Mouse (Mus musculus): ENCODE results near the gene Tjp1. TPM values are rescaled to one million over a fixed set of nuclear protein-coding genes. Genes with fewer than 3 reads are reported as not detected.

Tjp1 gene
- polyA plus RNA-seq, 1 experiment from 2014 or later = 21.7 TPM

DNA sequence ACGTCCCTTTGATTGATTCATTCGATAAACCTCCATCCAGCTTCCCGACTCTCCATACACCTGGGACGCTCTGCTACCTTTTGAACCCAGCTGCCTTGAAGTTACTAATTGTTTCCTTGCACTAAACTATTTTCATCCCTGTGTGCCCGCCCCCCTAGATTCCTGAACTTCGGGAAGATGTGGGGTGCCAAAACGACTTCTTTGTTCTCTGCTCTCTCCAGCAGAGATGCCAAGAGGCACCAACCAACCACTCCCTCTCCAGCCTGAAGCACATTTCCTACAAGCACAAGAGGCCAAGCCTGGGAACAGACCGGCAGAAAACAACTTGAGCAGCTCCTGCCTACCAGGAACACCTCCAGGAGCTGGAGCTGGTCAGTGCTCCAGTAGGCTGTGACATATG is 57.4 kb downstream of the Tjp1 start:
- DNase-seq (ENCODE audit: low spot score, missing footprints) = no peak
- 39% methylated on average over 8 of the region's 8 CpGs for WGBS
- Histone ChIP-seq H3K4me2 (no peak overlapping the region), H3K36me3 (ENCODE audit: control insufficient read depth, insufficient read depth, low read length) (no peaks in the 10 kb centered on the region), H3K9ac (ENCODE audit: low read length) (no peak overlapping the region), H3K4me3 (ENCODE audit: low read depth, low read length) (no peak overlapping the region), H3K27me3 (ENCODE audit: control insufficient read depth, insufficient read depth, low read length) (no peaks in the 10 kb centered on the region), H3K27ac (ENCODE audit: low read depth, low read length) (no peak overlapping the region), H3K9me3 (ENCODE audit: control insufficient read depth, low read length) (no peaks in the 10 kb centered on the region), H3K4me1 (ENCODE audit: control insufficient read depth, insufficient read depth, low read length) (no peaks in the 10 kb centered on the region)
- ATAC-seq (ENCODE audit: low FRiP score) = no peak

DNA sequence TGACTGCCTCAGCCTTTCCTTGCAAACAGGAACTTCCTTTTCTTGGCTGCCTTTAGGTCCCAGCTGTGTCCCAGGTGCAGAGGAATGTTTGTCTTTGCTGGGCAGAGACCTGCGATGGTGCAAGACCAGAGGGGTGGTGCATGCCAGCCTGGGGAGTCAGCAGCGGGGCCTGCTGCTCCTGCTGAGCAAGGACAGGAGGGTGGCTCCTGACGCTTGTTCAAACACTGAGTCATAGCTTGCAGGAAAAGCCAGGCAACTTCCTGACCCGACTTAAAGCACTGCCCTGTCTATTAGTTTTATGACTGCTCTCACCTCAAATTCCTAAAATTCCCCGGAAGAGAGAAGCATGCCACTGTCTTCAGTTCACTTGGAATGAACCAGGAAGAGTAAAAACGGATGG is 57.9 kb downstream of the Tjp1 start:
- Histone ChIP-seq H3K27ac (ENCODE audit: low read depth, low read length) (no peak overlapping the region), H3K9ac (ENCODE audit: low read length) (no peak overlapping the region), H3K4me3 (ENCODE audit: low read depth, low read length) (no peak overlapping the region), H3K36me3 (ENCODE audit: control insufficient read depth, insufficient read depth, low read length) (no peaks in the 10 kb centered on the region), H3K4me1 (ENCODE audit: control insufficient read depth, insufficient read depth, low read length) (no peaks in the 10 kb centered on the region), H3K27me3 (ENCODE audit: control insufficient read depth, insufficient read depth, low read length) (no peaks in the 10 kb centered on the region), H3K4me2 (no peak overlapping the region), H3K9me3 (ENCODE audit: control insufficient read depth, low read length) (no peaks in the 10 kb centered on the region)
- no peak for DNase-seq (ENCODE audit: low spot score, missing footprints)
- ATAC-seq (ENCODE audit: low FRiP score) = no peak
- 33% methylated on average over 6 of the region's 6 CpGs for WGBS

DNA sequence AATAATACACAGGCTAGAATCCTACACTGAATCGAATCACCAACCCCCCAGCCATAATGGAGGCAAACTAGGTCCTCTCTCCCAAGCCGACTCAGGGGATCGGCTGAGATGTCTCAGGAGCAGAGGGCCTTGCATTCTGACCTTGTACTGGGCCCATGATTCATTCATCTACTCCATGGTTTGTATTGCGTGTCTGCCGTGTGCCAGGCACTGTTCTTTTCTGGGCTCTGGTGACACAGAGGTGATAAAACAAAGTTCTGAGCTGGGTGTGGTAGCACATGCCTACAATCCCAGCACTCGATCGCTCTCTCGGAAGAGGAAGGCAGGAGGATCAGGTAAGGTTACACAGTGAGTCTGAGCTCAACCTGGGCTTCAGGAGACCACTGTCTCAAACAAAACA is 59.4 kb downstream of the Tjp1 start:
- H3K36me3 ChIP-seq (ENCODE audit: control insufficient read depth, insufficient read depth, low read length) = no peaks in the 10 kb centered on the region
- 89% methylated on average over 8 of the region's 8 CpGs for WGBS
- no peaks in the 10 kb centered on the region for H3K27me3 ChIP-seq (ENCODE audit: control insufficient read depth, insufficient read depth, low read length)

DNA sequence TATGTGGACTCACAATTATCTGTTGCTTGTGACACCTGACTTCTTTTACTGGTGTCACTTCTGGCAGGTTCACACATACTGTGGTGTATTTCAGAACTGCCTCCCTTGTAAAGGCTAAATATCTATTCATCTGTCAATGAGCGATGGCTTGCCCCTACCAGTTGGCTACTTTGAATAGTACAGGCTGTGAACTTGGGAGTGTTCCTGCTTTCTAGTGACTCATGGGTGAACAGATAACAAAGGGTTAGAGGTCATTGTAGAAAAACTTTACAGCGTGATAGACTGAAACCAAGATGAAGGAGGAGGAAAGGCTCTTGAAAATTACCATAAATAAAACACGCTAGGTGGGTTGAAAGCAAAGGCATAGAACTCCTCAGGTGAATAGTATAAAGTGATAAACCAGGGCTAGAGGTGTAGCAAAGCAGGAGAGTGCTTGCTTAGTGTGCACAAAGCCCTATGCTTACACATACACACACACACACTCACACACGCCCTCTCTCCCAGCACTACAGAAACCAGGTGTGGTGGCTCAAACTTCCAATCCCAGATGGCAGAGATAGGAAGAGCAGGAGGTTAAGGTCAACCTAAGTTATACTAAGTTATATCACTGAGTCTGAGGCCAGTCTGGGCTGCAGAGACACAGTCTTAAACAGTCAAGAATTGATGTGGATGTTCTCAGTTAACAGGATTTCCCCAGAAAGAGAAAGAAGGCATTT is 60.1 kb downstream of the Tjp1 start:
- Histone ChIP-seq H3K9ac (ENCODE audit: low read length) (no peak overlapping the region), H3K27ac (ENCODE audit: low read depth, low read length) (no peak overlapping the region), H3K9me3 (ENCODE audit: control insufficient read depth, low read length) (no peaks in the 10 kb centered on the region), H3K4me2 (no peak overlapping the region), H3K36me3 (ENCODE audit: control insufficient read depth, insufficient read depth, low read length) (no peaks in the 10 kb centered on the region), H3K27me3 (ENCODE audit: control insufficient read depth, insufficient read depth, low read length) (no peaks in the 10 kb centered on the region), H3K4me3 (ENCODE audit: low read depth, low read length) (no peak overlapping the region), H3K4me1 (ENCODE audit: control insufficient read depth, insufficient read depth, low read length) (no peaks in the 10 kb centered on the region)
- ATAC-seq (ENCODE audit: low FRiP score) (no peak), DNase-seq (ENCODE audit: low spot score, missing footprints) (no peak)
- WGBS = 88% methylated on average over 4 of the region's 4 CpGs

More for the DNA sequence above, 59.4 kb downstream of the Tjp1 start:
- H3K9me3 ChIP-seq (ENCODE audit: control insufficient read depth, low read length) = no peaks in the 10 kb centered on the region
- no peak overlapping the region for H3K4me2 ChIP-seq
- H3K9ac ChIP-seq (ENCODE audit: low read length) = no peak overlapping the region
- H3K27ac ChIP-seq (ENCODE audit: low read depth, low read length) = no peak overlapping the region
- DNase-seq (ENCODE audit: low spot score, missing footprints) (no peak), ATAC-seq (ENCODE audit: low FRiP score) (no peak)
- H3K4me1 ChIP-seq (ENCODE audit: control insufficient read depth, insufficient read depth, low read length) = no peaks in the 10 kb centered on the region
- no peak overlapping the region for H3K4me3 ChIP-seq (ENCODE audit: low read depth, low read length)

DNA sequence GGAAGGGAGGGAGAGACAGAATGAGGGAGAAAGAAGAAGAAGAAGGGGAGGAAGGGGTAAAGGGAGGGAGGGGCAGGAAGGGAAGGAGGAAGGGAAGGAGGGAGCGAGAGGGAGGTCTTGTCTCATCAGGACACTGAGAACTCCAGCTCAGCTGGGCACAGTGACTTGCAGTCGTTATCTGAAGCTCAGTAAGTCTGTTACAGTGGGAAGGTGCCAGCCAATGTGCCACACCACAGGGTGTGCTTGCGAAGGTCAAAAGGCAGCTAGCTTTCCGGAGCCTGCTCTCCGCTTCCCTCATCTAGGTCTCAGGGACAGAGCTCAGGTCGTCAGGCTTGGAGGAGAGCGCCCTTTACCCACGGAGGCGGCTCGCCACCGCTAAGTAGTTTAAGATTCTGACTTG is 61.4 kb downstream of the Tjp1 start:
- ATAC-seq (ENCODE audit: low FRiP score) (no peak), DNase-seq (ENCODE audit: low spot score, missing footprints) (no peak)
- Histone ChIP-seq H3K27me3 (ENCODE audit: control insufficient read depth, insufficient read depth, low read length) (no peaks in the 10 kb centered on the region), H3K4me1 (ENCODE audit: control insufficient read depth, insufficient read depth, low read length) (no peaks in the 10 kb centered on the region), H3K9me3 (ENCODE audit: control insufficient read depth, low read length) (no peaks in the 10 kb centered on the region), H3K27ac (ENCODE audit: low read depth, low read length) (no peak overlapping the region), H3K9ac (ENCODE audit: low read length) (no peak overlapping the region), H3K4me3 (ENCODE audit: low read depth, low read length) (no peak overlapping the region), H3K36me3 (ENCODE audit: control insufficient read depth, insufficient read depth, low read length) (no peaks in the 10 kb centered on the region), H3K4me2 (no peak overlapping the region)
- WGBS = 37% methylated on average over 11 of the region's 11 CpGs

DNA sequence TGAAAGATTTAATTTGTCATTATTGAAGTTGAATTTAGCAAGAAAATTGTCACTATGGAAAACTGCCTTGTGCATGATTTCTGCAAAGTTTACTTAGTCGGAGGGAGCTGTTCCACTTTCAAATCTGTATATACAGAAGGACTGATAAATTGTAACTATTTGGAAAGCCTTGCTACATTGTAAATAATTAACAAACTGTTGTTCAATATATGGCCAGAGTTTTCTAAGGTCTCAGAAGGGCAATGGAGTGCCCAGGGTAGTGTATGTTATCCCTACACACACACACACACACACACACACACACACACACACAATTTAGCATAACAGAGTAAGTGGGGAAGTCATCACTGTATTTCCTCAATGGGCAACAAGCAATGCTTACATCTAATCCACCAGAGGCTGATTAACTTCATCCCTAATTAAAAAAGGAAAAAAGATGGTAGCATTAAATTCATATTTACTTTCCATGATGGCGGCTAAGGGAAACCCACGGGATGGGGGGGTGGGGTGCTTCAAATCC is 63.0 kb downstream of the Tjp1 start:
- Histone ChIP-seq H3K9ac (ENCODE audit: low read length) (no peak overlapping the region), H3K9me3 (ENCODE audit: control insufficient read depth, low read length) (no peaks in the 10 kb centered on the region), H3K27ac (ENCODE audit: low read depth, low read length) (no peak overlapping the region), H3K4me3 (ENCODE audit: low read depth, low read length) (no peak overlapping the region), H3K4me2 (no peak overlapping the region), H3K36me3 (ENCODE audit: control insufficient read depth, insufficient read depth, low read length) (no peaks in the 10 kb centered on the region), H3K27me3 (ENCODE audit: control insufficient read depth, insufficient read depth, low read length) (no peaks in the 10 kb centered on the region), H3K4me1 (ENCODE audit: control insufficient read depth, insufficient read depth, low read length) (no peaks in the 10 kb centered on the region)
- 89% methylated on average over 3 of the region's 3 CpGs for WGBS
- DNase-seq (ENCODE audit: low spot score, missing footprints) (no peak), ATAC-seq (ENCODE audit: low FRiP score) (no peak)

DNA sequence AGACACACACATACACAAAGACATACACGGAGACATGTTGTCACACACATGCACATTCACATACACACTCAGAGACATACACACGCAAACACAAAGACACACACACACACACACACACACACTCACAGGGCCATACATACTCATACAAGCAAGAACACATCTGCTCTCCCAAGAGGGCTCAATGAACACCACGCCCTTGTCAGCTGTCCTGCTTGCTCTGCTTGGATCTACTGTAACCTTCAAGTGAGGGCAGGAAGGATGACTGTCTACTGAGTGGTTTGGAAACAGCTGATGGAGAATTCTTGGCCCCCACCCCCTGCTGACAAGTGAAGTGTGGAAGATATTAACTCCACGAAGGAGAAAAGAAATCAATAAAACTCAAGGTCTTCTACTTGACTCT is 64.1 kb downstream of the Tjp1 start:
- Histone ChIP-seq H3K36me3 (ENCODE audit: control insufficient read depth, insufficient read depth, low read length) (no peaks in the 10 kb centered on the region), H3K4me3 (ENCODE audit: low read depth, low read length) (no peak overlapping the region), H3K9ac (ENCODE audit: low read length) (no peak overlapping the region), H3K4me2 (no peak overlapping the region), H3K27me3 (ENCODE audit: control insufficient read depth, insufficient read depth, low read length) (no peaks in the 10 kb centered on the region), H3K4me1 (ENCODE audit: control insufficient read depth, insufficient read depth, low read length) (no peaks in the 10 kb centered on the region), H3K9me3 (ENCODE audit: control insufficient read depth, low read length) (no peaks in the 10 kb centered on the region), H3K27ac (ENCODE audit: low read depth, low read length) (no peak overlapping the region)
- 82% methylated on average over 4 of the region's 4 CpGs for WGBS
- DNase-seq (ENCODE audit: low spot score, missing footprints) = no peak
- ATAC-seq (ENCODE audit: low FRiP score) = no peak

DNA sequence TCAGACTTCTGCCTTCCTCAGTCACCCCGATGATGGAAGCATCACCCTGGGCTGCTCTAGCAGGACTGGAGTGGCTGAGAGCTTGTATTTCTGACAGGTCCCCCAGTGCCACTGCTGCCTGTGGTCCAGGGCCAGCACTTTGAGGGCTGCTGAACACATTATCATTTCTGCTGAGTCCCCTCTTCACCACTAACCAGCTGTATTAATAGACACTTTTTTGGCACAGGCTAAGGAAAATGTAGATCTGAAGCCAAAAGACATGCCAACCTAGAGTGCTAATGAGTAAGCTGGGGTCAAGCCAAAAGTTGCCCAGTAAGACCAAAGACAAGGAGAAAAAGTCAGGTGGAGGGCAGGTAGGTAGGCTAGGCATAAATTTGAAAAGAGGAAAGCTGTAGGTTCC is 66.2 kb downstream of the Tjp1 start:
- Histone ChIP-seq H3K9ac (ENCODE audit: low read length) (no peak overlapping the region), H3K4me3 (ENCODE audit: low read depth, low read length) (no peak overlapping the region), H3K36me3 (ENCODE audit: control insufficient read depth, insufficient read depth, low read length) (no peaks in the 10 kb centered on the region), H3K4me2 (no peak overlapping the region), H3K27ac (ENCODE audit: low read depth, low read length) (no peak overlapping the region), H3K4me1 (ENCODE audit: control insufficient read depth, insufficient read depth, low read length) (no peaks in the 10 kb centered on the region), H3K27me3 (ENCODE audit: control insufficient read depth, insufficient read depth, low read length) (no peaks in the 10 kb centered on the region), H3K9me3 (ENCODE audit: control insufficient read depth, low read length) (no peaks in the 10 kb centered on the region)
- 91% methylated on average over 1 of the region's 1 CpGs for WGBS
- DNase-seq (ENCODE audit: low spot score, missing footprints) (no peak), ATAC-seq (ENCODE audit: low FRiP score) (no peak)

DNA sequence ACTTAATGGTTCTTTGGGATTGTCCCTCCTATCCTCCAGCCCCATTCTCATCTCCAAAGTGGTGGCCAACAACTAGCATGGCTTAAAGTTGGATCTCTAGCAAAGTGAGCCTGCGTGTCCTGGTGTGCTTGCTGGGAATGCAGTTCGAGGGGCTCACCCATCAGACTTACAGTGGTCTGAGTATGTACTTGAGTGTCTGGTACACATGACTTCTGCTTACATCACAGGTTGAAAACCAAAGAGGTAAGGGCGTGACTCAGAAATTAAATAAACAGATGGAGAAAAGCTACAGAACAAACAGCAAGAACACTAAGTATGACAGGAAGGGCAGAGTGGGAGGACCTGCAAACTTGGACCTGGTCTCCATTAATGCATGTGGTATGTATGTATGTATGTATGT is 67.4 kb downstream of the Tjp1 start:
- H3K27ac ChIP-seq (ENCODE audit: low read depth, low read length) = no peak overlapping the region
- H3K4me3 ChIP-seq (ENCODE audit: low read depth, low read length) = no peak overlapping the region
- ATAC-seq (ENCODE audit: low FRiP score) (no peak), DNase-seq (ENCODE audit: low spot score, missing footprints) (no peak)
- H3K4me1 ChIP-seq (ENCODE audit: control insufficient read depth, insufficient read depth, low read length) = no peaks in the 10 kb centered on the region
- H3K36me3 ChIP-seq (ENCODE audit: control insufficient read depth, insufficient read depth, low read length) = no peaks in the 10 kb centered on the region
- 86% methylated on average over 3 of the region's 3 CpGs for WGBS
- H3K9ac ChIP-seq (ENCODE audit: low read length) = no peak overlapping the region
- H3K4me2 ChIP-seq = no peak overlapping the region
- H3K9me3 ChIP-seq (ENCODE audit: control insufficient read depth, low read length) = no peaks in the 10 kb centered on the region
- no peaks in the 10 kb centered on the region for H3K27me3 ChIP-seq (ENCODE audit: control insufficient read depth, insufficient read depth, low read length)
